Mouse (Mus musculus): Measurements from ENCODE around the gene Mipol1. TPM values are rescaled to one million over a fixed set of nuclear protein-coding genes. Genes with fewer than 3 reads are reported as not detected.

The Mipol1 gene
- polyA plus RNA-seq, 1 experiment = 0.70 TPM

DNA sequence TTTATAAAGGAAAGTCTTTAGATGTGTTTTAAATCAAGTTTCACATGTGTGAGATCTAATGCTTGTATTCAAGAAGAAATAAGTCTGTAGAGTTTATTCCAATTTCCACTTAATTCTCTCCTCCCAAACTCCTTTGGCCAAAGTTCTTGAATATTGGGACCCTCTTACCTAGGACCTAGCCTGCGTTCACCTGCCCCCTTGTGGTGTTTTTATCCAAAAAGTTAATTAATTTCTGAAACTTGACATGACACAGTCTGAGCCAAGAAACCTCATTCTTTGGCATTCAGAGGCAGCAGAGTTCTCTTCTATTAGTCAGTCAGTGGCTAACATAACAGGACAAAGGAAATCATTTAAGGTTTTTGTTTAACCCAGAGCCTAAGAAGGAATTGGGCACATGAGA lies 284.3 kb downstream of the Mipol1 start:
- Histone ChIP-seq H3K79me2 (ENCODE audit: control insufficient read depth, insufficient read depth) (no peaks in the 10 kb centered on the region), H3K36me3 (ENCODE audit: control insufficient read depth, insufficient read depth) (no peaks in the 10 kb centered on the region), H3K4me3 (ENCODE audit: insufficient read depth, poor library complexity, severe bottlenecking) (no peak overlapping the region), H3ac (ENCODE audit: control insufficient read depth, insufficient read length, low read depth) (no peak overlapping the region), H3K79me3 (ENCODE audit: low read depth) (no peaks in the 10 kb centered on the region), H3K27me3 (ENCODE audit: control insufficient read depth, insufficient read depth, insufficient read length) (no peaks in the 10 kb centered on the region)
- TF ChIP-seq USF1 (IDR thresholded peaks at IDR 0.05; ENCODE audit: low read depth) = no peak
- TF ChIP-seq FOSL1 (IDR thresholded peaks at IDR 0.05; ENCODE audit: insufficient read depth, low read length, poor library complexity, severe bottlenecking) = no peak
- no peak for TF ChIP-seq MYOG (IDR thresholded peaks at IDR 0.05; ENCODE audit: control insufficient read depth, extremely low read depth, insufficient read length)
- no peak for TF ChIP-seq CTCF (IDR thresholded peaks at IDR 0.05; ENCODE audit: control insufficient read depth, insufficient read depth, insufficient read length)

- H3K79me3 ChIP-seq (ENCODE audit: low read depth) = no peaks in the 10 kb centered on the region
- H3ac ChIP-seq (ENCODE audit: control insufficient read depth, insufficient read length, low read depth) = no peak overlapping the region
- no peaks in the 10 kb centered on the region for H3K36me3 ChIP-seq (ENCODE audit: control insufficient read depth, insufficient read depth)
- TF ChIP-seq MAX (IDR thresholded peaks at IDR 0.05) = no peak
- no peak for TF ChIP-seq MYOD1 (IDR thresholded peaks at IDR 0.05; ENCODE audit: control insufficient read depth, insufficient read length, low read depth)
- no peak for TF ChIP-seq MYOG (IDR thresholded peaks at IDR 0.05; ENCODE audit: control insufficient read depth, extremely low read depth, insufficient read length)
- no peak for TF ChIP-seq CTCF (IDR thresholded peaks at IDR 0.05; ENCODE audit: control insufficient read depth, insufficient read depth, insufficient read length)
- TF ChIP-seq USF1 (IDR thresholded peaks at IDR 0.05; ENCODE audit: low read depth) = no peak
- TF ChIP-seq FOSL1 (IDR thresholded peaks at IDR 0.05; ENCODE audit: insufficient read depth, low read length, poor library complexity, severe bottlenecking) = no peak
- no peaks in the 10 kb centered on the region for H3K79me2 ChIP-seq (ENCODE audit: control insufficient read depth, insufficient read depth)
- no peaks in the 10 kb centered on the region for H3K27me3 ChIP-seq (ENCODE audit: control insufficient read depth, insufficient read depth, insufficient read length)
- no peak overlapping the region for H3K4me3 ChIP-seq (ENCODE audit: insufficient read depth, poor library complexity, severe bottlenecking)
These were observed 285.6 kb downstream of the Mipol1 start for GRCm38 (mm10) chr12:57515702-57516377.

GRCm38 (mm10) chr12:57528335-57528734 lies 298.1 kb downstream of the Mipol1 start:
- Histone ChIP-seq H3K36me3 (ENCODE audit: control insufficient read depth, insufficient read depth) (no peaks in the 10 kb centered on the region), H3K4me3 (ENCODE audit: insufficient read depth, poor library complexity, severe bottlenecking) (no peak overlapping the region), H3K27me3 (ENCODE audit: control insufficient read depth, insufficient read depth, insufficient read length) (no peaks in the 10 kb centered on the region), H3K79me2 (ENCODE audit: control insufficient read depth, insufficient read depth) (no peaks in the 10 kb centered on the region), H3K79me3 (ENCODE audit: low read depth) (no peaks in the 10 kb centered on the region), H3ac (ENCODE audit: control insufficient read depth, insufficient read length, low read depth) (no peak overlapping the region)
- TF ChIP-seq CEBPB (IDR thresholded peaks at IDR 0.05; ENCODE audit: low read depth) = no peak
- TF ChIP-seq MAX (IDR thresholded peaks at IDR 0.05) = no peak
- TF ChIP-seq MYOD1 (IDR thresholded peaks at IDR 0.05; ENCODE audit: control insufficient read depth, insufficient read length, low read depth) = no peak
- TF ChIP-seq FOSL1 (IDR thresholded peaks at IDR 0.05; ENCODE audit: insufficient read depth, low read length, poor library complexity, severe bottlenecking) = no peak
- no peak for TF ChIP-seq CTCF (IDR thresholded peaks at IDR 0.05; ENCODE audit: control insufficient read depth, insufficient read depth, insufficient read length)
- no peak for TF ChIP-seq USF1 (IDR thresholded peaks at IDR 0.05; ENCODE audit: low read depth)
- no peak for TF ChIP-seq MYOG (IDR thresholded peaks at IDR 0.05; ENCODE audit: control insufficient read depth, extremely low read depth, insufficient read length)

- Histone ChIP-seq H3K79me2 (ENCODE audit: control insufficient read depth, insufficient read depth) (no peaks in the 10 kb centered on the region), H3K79me3 (ENCODE audit: low read depth) (no peaks in the 10 kb centered on the region), H3ac (ENCODE audit: control insufficient read depth, insufficient read length, low read depth) (no peak overlapping the region), H3K4me3 (ENCODE audit: insufficient read depth, poor library complexity, severe bottlenecking) (no peak overlapping the region), H3K36me3 (ENCODE audit: control insufficient read depth, insufficient read depth) (no peaks in the 10 kb centered on the region), H3K27me3 (ENCODE audit: control insufficient read depth, insufficient read depth, insufficient read length) (no peaks in the 10 kb centered on the region)
- TF ChIP-seq MYOG (IDR thresholded peaks at IDR 0.05; ENCODE audit: control insufficient read depth, extremely low read depth, insufficient read length) = no peak
- no peak for TF ChIP-seq USF1 (IDR thresholded peaks at IDR 0.05; ENCODE audit: low read depth)
- TF ChIP-seq MYOD1 (IDR thresholded peaks at IDR 0.05; ENCODE audit: control insufficient read depth, insufficient read length, low read depth) = no peak
- no peak for TF ChIP-seq MAX (IDR thresholded peaks at IDR 0.05)
- no peak for TF ChIP-seq CTCF (IDR thresholded peaks at IDR 0.05; ENCODE audit: control insufficient read depth, insufficient read depth, insufficient read length)
- TF ChIP-seq FOSL1 (IDR thresholded peaks at IDR 0.05; ENCODE audit: insufficient read depth, low read length, poor library complexity, severe bottlenecking) = no peak
- TF ChIP-seq CEBPB (IDR thresholded peaks at IDR 0.05; ENCODE audit: low read depth) = no peak
These were observed 300.2 kb downstream of the Mipol1 start for GRCm38 (mm10) chr12:57530474-57530873.

DNA sequence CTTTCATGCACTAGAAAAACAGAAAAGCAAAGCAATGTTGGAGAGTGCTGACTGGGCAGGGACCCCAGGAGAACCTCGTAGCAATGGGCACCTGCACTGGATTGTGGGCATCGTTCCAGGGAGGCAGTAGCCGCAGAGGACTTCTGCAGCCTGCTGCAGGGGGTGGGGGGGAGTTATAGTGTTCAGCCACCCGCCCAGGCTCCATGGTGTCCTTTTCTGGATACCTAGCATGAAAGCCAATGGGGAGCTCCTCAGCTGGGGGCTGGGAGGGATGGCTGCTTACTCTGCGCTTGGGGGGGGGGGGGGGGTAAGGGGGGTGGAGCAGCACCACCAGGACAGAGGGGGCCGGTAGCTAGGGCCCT lies 304.3 kb downstream of the Mipol1 start:
- no peak overlapping the region for H3ac ChIP-seq (ENCODE audit: control insufficient read depth, insufficient read length, low read depth)
- TF ChIP-seq CEBPB (IDR thresholded peaks at IDR 0.05; ENCODE audit: low read depth) = no peak
- no peak for TF ChIP-seq USF1 (IDR thresholded peaks at IDR 0.05; ENCODE audit: low read depth)
- no peak for TF ChIP-seq MAX (IDR thresholded peaks at IDR 0.05)
- no peak for TF ChIP-seq MYOD1 (IDR thresholded peaks at IDR 0.05; ENCODE audit: control insufficient read depth, insufficient read length, low read depth)
- TF ChIP-seq FOSL1 (IDR thresholded peaks at IDR 0.05; ENCODE audit: insufficient read depth, low read length, poor library complexity, severe bottlenecking) = no peak
- no peak for TF ChIP-seq CTCF (IDR thresholded peaks at IDR 0.05; ENCODE audit: control insufficient read depth, insufficient read depth, insufficient read length)
- TF ChIP-seq MYOG (IDR thresholded peaks at IDR 0.05; ENCODE audit: control insufficient read depth, extremely low read depth, insufficient read length) = no peak
- H3K36me3 ChIP-seq (ENCODE audit: control insufficient read depth, insufficient read depth) = no peaks in the 10 kb centered on the region
- H3K79me3 ChIP-seq (ENCODE audit: low read depth) = no peaks in the 10 kb centered on the region
- H3K27me3 ChIP-seq (ENCODE audit: control insufficient read depth, insufficient read depth, insufficient read length) = peaks cover 8% of the 10 kb centered on the region
- no peak overlapping the region for H3K4me3 ChIP-seq (ENCODE audit: insufficient read depth, poor library complexity, severe bottlenecking)
- H3K79me2 ChIP-seq (ENCODE audit: control insufficient read depth, insufficient read depth) = no peaks in the 10 kb centered on the region
